Mouse (Mus musculus): Measurements from ENCODE around the gene Cd24a.

Cd24a gene

DNA sequence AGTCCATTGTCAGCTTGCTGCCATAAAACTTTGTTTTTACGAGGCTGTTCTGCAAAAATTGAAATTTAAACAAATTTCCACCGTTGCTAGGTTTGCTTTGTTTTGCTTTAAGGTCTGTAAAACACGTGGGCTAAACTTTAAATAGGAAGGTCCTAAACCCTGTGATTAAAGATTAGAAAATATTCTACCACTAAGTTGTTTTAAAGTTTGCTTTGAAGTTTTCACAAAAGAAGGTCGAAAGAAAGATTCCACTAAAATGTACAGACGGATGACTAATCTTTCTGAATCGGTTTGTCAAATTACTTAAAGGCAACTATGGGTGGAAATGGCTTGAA, at the start of gene Cd24a:
TSS of gene Cd24a (plus strand) at position 288 of the 335 bp plus-strand sequence.
- DNase-seq = no peak

DNA sequence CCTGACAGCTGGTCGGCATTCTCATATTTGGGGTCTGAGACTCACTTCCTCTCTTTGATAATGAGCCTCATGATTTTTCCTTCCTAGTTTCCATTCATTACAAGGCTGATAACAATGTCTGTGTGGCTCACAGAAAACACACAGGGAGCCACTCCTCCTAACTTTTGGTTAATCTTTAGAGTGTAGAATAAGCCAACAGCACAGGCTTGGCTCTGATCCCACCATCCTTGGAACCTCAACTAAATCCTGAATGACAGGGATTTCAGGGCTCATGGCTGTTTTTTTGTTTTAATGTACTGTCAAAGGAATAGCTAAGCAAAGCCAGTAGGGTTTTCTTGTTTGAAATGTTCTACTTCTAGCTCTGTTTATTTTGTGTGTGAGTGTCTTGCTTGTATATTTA, 43.7 kb upstream of the Cd24a start:
- no peak for DNase-seq

DNA sequence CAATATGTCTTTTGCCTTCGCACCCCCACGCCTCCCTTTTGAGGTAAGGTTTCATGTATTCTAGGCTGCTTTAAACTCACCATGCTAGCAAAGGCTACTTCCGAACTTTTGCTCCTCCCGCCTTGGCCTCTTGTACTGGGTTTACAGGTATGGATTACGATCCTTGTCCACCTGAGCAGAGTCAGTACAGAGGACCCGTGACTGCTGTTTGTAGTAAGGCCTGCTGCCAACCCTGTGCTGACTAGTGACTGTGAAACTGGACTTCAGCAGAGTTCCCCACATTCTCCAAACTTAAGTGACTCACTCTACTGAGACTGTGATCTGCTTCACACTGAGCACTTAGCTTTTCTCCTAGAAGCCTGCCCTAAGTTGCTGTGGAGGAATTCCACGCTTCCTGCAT, 40.4 kb upstream of the Cd24a start:
- no peak for DNase-seq

DNA sequence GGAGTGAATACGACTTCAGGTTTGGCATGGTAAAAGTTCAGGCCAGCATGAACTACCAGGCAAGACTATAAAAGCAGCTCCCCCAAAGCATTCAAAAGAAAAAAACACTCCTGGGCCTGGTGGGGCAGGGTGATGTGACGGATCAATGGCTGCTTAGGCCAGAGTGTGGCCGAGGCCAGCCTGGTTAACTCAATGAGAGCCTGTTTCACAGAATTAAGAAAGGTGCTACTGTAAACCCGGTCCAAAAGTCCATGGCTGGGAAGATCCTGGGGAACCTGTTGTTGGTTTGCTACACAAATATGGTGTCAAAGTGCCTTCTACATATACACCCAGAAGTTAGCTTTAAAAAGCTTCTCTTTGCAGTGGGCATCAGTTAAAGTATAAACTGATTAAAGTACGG, 39.3 kb upstream of the Cd24a start:
- no peak for DNase-seq

DNA sequence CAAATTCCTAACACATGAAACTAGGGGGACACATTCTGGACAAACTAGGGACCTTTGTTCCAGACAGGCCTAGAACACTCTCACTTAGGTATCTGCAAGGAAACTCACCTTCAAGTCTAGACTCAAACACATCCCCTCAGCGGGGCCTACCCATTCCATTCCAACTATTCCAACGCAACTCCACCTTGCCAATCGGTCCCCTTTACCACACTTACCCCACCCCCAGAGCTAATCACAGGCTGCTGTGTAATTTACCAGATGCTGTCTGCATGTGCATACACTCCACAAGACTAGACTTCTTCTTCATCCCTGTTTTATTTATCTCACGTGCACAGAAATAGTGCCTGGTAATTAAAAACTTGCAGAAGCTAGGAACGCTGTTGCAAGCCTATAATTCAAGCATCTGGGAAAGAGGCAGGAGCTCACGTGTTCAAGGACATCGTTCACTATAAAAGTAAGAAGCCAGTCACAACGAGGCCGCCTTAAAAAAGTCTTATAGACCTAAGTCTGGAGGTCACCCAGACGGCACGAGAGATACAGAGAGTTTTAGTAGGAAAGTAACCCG, 38.3 kb upstream of the Cd24a start:
- DNase-seq = no peak

DNA sequence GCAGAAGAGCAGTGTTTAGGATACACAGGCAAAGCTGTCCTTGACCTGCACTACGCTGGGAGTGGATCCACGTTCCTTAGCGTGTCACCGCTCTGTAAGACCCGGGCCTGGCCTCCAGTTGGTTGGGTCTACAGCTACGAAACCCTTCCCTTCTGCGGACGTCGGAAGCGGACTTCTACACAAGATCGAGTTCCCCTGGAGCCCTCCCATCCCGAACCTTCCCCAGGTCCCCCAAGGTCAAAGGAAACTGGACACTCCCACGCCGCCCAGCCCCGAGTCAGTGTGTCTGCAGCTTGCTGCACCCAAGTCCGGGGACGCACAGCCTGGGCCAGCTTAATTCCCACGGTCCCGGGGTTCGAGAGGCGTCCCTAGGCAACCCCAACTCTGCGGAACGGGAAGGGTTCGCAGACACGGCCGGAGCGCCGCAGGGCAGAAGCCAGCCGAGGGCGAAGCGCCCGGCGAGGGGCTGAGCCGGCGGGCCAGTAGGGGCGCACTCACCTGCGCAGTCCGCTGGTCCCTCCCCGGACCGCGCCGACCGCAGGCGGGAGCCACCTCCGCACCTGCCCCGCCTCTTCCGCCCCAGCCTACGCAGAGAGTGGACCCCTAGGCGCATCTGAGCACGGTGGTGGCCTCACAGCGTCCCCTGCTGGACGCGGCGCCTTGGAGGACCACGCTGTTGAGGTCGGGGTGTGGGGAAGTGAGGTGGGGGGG, 37.5 kb upstream of the Cd24a start, which contains the start of gene 1700021F05Rik:
TSS of gene 1700021F05Rik (minus strand) at position 553 of the 711 bp plus-strand sequence.
- DNase-seq = peak; percentile 96 to 99

DNA sequence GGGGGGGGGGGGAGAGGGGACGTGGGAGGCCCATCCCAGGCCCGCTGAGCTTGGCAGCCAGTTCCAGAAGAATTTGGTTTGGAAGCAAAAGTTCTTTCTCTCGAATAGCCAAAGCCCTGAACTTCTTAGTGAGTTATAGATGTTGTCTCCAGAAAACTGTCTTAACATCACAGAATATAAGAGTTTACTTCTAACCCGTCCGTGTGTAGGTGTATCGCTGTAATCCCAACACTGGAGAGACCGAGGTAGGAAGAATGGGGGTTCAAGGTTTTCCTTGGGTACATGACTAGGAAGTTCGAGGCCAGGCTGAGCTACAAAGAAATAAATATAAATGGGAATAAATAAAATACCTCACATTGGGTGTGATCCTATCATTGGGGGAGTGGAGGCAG, 36.9 kb upstream of the Cd24a start:
- DNase-seq = no peak

DNA sequence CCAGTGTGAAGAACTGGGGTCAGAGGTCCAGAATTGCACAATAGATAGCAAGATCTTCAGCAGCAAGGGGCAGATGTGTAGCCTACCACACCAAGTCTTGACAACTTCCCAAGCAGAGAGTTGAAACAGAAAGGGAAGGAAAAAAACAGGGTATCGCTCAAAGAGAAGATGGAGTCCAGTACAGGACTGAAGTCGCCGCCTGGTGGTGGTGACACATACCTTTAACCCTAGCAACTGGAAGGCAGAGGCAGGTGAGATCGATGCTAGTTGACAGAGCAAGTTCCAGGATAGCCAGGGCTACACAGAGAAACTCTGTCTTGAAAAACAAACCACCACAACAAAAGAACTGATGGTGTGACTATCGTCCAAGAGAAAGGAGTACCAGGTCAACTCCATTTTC, 28.7 kb upstream of the Cd24a start:
- no peak for DNase-seq

DNA sequence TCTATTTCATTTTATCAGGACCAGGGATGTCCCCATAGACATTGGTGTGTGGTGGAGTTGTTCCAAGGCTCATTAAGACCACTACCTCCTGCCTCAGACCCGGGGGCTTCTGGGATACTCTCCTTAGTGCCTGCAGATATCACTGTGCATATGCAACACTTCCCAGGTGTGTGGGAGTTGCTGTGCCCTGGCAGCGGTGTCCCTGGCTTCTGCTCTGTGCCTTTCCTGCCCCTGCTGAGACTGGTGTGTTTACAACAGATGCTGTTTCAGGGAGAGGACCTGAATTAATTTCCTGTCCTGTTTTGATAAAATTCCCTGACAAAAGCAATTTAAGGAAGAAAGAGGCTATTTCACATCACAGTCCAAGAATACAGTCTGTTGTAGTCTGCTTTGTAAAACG, 27.2 kb upstream of the Cd24a start:
- no peak for DNase-seq

DNA sequence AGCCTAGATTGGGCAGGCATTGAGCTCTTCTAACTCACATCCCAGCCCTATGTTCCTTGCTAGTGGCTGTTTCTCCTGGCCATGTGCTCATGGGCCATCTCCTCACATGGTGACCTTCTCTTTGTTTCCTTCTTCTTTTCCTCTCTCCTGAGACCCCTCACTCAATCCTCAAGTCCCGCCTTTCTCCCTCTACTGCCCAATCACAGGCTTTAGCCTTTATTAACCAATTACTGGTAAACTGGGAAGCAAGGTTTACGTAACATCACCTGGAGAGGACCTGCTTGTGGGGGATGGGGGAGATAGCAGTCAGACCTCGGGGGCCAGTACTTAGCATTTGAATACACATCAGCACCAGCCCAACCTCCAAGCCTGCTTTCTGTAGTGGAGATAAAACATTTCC, 26.7 kb upstream of the Cd24a start:
- DNase-seq = no peak

DNA sequence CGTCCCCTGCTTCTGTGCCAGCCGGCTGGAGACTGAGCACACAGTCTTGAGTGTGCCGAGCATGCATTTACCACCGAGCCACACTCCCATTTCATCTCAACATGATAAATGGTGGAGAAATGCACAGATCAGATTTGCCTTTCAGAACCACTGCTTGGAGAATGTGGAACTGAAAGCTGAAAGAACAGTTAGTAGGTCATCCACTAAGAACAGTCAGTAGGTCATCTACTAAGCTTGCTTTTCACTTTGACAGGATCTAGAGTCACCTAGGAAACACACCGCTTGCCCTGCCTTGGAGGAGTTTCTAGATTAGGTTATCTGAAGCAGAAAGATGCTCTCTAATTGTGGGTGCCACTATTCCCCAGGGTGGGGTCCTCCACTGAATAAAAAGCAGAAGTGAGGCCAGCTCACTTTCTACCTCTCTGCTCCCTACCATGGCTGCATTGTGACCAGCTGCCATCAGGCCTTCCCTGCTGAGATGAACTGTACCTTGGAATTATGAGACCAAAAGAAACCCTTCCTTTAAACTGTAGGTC, 20.4 kb upstream of the Cd24a start:
- no peak for DNase-seq

DNA sequence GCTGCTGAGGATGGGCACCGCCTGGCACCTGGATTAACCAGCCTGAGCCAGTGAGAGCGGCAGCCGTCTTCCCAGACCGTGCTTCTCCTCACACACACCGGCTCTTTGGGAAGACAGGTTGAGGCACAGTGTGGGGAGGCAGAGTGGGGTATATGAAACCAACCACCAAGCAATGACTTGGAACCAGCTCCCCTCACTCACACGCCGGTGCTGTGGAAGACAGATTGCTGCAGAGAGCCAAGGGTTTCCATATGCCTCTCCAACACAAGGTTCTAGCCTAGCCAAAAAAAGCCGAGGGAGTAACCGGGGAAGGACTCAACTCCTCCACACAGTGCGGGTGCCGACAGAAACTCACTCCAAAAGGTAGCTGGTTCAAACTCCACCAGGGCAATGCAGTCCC, 18.8 kb upstream of the Cd24a start:
- no peak for DNase-seq

DNA sequence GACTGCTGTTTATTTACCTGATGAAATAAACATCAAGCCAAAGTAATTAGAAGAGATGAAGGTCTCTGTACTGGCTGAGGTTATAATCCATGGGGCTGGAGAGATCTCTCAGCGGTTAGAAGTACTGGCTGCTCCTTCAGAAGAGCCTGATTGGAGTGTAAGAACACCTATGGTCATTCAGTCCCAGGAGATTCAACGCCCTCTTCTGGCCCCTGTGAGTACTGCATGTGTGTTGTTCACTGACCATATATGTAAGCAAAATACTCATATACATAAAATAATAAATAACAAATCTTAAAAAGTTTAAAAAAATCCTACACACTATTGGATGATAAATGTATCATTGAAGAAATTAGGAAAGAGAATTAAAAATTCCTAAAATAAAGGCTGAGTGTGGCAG, 17.3 kb upstream of the Cd24a start:
- DNase-seq = no peak

DNA sequence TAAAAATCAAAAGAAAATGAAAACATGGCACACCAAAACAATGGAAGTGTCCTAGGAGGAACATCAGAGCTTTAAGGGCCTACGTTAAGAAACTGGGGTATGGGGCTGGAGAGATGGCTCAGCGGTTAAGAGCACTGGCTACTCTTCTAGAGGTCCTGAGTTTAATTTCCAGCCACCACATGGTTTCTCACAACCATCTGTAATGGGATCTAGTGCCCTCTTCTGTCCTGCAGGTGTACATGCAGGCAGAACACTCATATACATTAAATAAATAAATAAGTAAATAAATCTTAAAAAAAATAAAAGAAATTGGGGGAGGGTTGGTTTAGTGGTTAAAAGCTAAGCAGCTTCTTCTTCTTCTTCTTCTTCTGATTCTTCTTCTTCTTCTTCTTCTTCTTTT, 16.8 kb upstream of the Cd24a start:
- DNase-seq = no peak

DNA sequence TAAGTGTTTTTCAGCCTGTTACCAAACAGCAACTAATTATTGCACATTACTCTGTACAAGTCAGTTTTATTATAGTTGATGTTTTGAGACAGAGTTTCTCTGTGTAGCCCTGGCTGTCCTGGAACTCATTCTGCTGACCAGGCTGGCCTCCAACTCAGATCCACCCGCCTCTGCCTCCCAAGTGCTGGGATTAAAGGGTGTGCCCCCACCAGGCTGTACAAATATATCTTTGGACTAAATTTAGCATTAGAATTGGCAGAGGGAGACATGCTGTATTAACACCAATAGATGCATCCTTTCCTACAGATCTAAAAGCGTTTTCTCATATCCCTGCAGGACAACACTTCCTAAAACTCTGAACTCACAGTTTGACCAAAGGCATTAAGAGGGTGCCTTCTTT, 3.7 kb upstream of the Cd24a start:
- no peak for DNase-seq

DNA sequence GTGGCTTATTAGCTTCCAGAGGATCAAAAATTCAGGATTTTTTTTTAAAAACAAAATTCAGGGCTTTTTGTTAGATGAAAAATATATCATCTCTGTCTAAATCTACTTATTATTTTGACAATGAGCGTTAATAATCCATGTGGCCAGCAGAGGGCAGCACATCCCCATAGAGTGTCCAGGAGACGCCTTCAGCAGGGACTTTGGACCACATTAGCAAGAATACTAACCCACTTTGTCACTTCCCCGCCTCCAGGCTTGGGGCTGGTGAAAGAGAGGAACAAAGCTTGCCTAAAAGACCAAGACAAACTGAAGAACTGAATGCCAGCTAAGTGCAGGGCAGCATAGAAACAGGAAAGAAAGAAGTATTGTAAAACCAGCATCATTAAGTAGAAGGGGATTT, 3.1 kb upstream of the Cd24a start:
- peak; percentile 77 to 86 for DNase-seq

DNA sequence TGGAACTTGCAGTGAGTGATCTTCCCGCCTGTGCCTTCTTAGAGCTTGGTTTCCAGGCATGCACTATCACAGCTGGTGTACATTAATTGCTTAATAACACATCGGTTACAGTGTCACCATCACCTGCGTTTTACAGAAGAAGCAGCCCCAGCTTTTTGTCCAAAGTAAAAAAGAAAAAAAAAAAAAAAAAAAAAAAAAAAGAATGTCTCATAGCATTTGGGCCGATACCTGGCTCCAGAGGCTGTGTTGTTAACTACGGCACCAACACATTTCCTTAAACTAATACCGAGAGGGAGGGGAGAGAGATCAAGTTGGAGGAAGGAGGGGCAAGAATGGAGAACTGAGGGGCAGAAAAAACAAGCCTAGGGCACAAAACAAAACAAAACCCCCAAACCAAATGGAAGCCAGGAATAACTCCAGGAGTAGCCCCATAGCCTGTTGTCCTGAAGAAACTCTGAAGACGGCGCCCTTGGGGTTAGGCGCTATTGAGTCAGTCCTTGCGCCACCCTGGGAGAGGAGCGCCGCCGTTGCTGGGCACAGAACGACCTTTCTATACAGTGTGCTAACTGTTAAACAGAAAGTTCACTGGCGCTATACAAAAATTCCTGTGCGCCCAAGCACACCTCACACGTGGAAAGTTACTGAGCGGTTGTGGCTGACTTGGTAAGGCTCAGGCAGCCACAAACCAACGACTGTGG, 636 bp upstream of the Cd24a start:
- DNase-seq = no peak

DNA sequence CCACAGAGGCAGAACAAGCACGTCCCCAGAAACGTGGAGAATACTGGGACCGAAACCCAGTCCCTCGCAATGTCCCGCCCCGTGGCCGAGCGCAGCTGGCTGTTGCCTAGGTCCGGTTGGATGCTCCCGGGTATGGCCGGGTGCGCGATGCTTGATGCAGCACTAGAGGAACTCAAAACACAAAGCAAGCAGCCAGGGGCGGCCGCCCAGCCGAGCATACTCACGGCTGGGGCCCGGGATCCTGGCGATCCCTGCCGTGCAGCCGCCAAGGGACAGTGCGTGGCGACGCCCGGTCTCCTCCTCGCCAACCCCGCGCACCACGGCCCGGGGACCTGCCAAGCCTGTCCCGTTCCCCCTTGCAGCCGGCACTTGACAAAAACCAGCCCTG, 276 bp downstream of the Cd24a start:
- peak; percentile 15 to 24 for DNase-seq

DNA sequence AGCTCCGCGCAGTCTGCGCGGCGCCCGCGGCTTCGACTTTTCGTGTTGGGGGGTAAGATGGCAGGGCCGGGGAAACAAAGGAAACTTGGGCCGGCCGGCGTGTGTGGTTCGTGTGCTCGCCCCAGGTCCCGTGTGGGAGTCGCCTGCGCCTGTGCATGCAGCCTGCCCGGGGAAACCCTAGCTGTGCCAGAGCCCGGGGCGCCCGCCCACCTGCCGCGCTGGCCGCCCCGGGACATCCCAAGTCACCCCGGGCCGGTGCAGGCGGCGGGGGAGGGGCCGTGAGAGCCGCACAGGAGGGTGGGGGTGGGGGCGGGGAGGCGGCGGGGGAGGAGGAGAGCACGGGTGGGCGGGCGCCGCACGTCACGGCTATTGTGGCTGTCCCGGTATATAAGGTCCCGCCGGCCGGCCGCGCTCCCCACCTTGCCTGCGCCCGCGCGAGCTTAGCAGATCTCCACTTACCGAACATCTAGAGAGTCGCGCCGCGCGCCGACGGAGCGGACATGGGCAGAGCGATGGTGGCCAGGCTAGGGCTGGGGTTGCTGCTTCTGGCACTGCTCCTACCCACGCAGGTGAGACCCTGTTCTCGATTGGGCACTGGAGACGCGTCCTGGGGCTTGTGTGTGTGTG, 783 bp downstream of the Cd24a start:
- peak; percentile 20 to 30 for DNase-seq

DNA sequence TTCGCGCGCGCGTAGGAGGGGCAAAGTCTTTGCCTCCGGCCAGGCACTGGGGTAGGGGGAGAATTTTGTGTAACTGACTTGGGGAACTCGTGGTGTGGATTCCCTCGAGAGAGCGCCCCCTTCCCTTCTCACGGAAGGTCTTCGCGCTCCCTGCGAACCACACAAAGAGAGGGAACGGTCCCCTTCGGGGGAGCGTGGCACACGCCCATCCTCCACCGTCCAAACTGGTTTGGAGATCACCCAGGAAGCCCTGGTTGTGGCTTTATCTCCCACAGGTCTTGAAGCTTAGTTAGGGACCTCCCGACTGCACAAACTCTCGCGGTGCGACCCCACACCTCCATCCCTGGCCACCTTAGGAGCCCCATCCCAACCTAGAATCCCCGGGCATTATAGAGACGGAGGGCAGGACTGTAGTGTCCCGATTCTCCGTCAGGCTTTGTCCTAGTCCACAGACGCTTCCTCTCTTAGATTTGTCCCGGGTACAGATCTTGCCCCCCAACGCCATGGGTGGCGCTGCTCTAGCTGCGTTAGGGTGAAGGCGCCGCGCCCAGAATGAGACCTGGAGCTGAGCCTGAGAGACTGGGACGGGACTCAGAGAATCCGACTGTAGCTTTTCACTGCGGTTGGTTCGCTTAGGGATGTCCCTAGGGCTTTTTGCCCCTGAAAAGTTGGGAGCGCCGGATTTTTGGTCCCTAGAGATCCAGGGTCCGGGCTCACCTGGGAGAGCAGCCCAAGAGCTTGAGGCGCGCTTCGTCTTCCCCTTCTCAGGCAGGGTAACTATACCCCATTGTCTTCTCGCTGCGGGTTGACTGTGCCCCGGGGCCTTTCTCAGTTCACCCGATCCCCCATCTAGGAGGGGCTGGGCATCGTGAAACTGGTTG, 1.5 kb downstream of the Cd24a start:
- peak; percentile 14 to 17 for DNase-seq

DNA sequence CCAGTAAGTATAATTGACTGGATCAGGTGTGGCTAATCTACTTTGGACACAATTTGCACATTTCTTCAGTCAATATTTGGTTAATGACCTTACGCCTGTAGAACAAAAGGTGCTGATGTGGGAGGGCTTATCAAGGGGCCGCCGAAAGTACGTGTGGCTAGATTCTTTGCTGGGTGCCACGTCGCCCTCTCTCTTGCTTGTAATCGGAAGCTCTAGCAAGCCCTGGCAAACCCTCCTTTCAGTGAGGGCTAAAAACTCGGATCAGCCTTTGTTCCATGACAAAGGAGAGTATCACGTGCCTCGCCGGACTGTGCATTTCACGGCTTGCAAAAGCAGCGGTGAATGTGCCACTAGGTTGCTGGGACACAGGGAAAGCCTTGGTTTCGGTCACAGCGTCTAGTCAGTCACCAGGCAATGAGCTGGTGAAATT, 2.6 kb downstream of the Cd24a start:
- DNase-seq = peak; percentile 11 to 27

DNA sequence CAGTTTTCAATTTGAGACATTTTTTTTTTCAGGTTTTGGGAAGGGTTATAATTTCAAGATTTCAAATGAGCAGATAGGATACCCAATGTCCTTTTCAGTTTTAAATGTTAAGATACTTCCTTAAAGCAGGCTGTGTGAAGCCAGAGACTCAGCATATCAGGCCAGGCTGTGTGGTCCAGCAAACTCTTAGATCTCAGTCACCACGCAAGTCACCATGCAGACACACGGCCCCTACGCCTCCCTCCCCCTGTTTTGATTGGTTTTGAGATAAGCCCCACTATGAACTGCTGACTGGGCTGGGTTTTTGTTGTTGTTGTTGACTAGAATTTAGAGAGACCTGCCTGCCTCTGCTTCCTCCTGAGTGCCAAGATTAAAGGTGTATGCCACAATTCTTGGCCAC, 3.2 kb downstream of the Cd24a start:
- DNase-seq = no peak

DNA sequence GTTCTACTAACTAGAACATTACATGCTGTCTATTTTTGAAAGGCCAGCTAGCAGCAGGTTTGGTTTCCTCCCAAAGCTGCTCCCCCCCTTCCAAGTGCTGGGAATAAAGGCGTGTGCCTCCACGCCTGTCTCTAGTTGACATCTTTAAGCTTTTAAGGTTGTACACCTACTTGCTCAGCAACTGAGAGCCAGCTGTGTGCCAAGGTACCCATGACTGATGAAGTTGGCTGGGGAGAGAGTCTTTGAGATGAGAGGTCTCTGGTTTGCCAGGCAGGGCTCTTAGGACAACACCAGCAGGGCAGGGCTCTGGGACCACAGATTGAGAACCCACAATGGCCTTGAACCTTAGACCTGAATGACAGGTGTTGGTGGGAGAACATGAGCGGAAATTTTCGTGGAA, 6.5 kb downstream of the Cd24a start:
- no peak for DNase-seq
